Mouse (Mus musculus) embryonic facial prominence, embryonic 15.5 days (tissue): ENCODE results near the gene Mroh2a. TPM values are rescaled to one million over a fixed set of nuclear protein-coding genes. Genes with fewer than 3 reads are reported as not detected.

Source experiments
- ATAC-seq: fragments of 200-750 bp; cut with Nextera tagmentation; 2 replicates; pipeline ENCODE4 v1.8.0; 2017; ENCODE audit warnings: low read depth, moderate TSS enrichment; ENCODE audit not compliant: insufficient number of reproducible peaks, low FRiP score, low TSS enrichment
- H3K27ac ChIP-seq: fragments of 300-500 bp; sonication (generic); replicated peaks from 2 replicates; pipeline ENCODE4 v1.5.1; 2015; ENCODE audit warnings: mild to moderate bottlenecking, inconsistent platforms
- H3K27me3 ChIP-seq: fragments of 300-500 bp; sonication (generic); 2 replicates; pipeline ENCODE4 v1.6.1; 2015; ENCODE audit warnings: inconsistent platforms
- H3K36me3 ChIP-seq: fragments of 300-500 bp; sonication (generic); 2 replicates; pipeline ENCODE4 v1.6.1; 2015; ENCODE audit warnings: mild to moderate bottlenecking, inconsistent platforms
- H3K4me1 ChIP-seq: fragments of 300-500 bp; sonication (generic); 2 replicates; pipeline ENCODE4 v1.6.1; 2015; ENCODE audit warnings: inconsistent platforms
- H3K4me2 ChIP-seq: fragments of 300-500 bp; sonication (generic); replicated peaks from 2 replicates; pipeline ENCODE4 v1.6.1; 2015; ENCODE audit warnings: mild to moderate bottlenecking, inconsistent platforms
- H3K4me3 ChIP-seq: fragments of 300-500 bp; sonication (generic); replicated peaks from 2 replicates; pipeline ENCODE4 v1.5.1; 2015; ENCODE audit warnings: mild to moderate bottlenecking, inconsistent platforms
- H3K9ac ChIP-seq: fragments of 300-500 bp; sonication (generic); 2 replicates; pipeline ENCODE4 v1.6.1; 2015; ENCODE audit warnings: inconsistent platforms
- H3K9me3 ChIP-seq: fragments of 300-500 bp; sonication (generic); replicated peaks from 2 replicates; pipeline ENCODE4 v1.6.1; 2016; ENCODE audit warnings: inconsistent platforms
- WGBS: fragments of 180-500 bp; shearing (Covaris S2); methylation state at CpG from one replicate; pipeline ENCODE4 v1.1.7; 2015; 5-methylcytosine and 5-hydroxymethylcytosine counted together
- polyA plus RNA-seq: library from polyadenylated mRNA; unstranded; fragments of >200 nt; fragmentation: Nextera tagmentation; extraction: Ambion mirVana; gene quantifications from 2 replicates; pipeline ENCODE4 v1.2.1, GENCODE M21; 2015

Mroh2a gene
- polyA plus RNA-seq, 1 experiment from 2014 or later = 1.4 TPM

DNA sequence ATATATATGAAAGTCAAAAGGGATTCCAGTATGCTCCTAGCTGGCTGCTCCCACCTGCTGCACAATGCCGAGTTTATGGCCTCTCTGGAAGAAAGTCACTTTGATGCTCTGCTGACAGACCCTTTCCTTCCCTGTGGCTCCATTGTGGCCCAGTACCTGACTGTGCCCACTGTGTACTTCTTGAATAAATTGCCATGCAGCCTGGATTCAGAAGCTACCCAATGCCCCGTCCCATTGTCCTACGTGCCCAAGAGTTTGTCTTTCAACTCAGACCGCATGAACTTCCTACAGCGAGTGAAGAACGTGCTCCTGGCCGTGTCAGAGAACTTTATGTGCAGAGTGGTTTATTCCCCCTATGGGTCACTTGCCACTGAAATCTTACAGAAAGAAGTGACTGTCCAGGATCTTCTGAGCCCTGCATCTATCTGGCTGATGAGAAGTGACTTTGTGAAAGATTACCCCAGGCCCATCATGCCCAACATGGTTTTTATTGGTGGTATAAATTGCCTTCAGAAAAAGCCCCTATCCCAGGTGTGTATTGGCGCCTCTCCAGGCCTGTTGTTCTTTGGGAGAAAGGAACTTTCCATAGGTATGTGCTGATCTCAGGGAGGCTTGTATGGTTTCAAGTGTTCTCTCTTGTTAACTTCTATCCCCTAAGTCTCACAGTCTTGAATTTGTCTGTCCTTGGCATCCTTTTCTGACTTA, 14.3 kb upstream of the Mroh2a start:
- H3K27ac ChIP-seq = no peak overlapping the region
- H3K9me3 ChIP-seq = peaks cover 52% of the 10 kb centered on the region
- ATAC-seq = no peak

DNA sequence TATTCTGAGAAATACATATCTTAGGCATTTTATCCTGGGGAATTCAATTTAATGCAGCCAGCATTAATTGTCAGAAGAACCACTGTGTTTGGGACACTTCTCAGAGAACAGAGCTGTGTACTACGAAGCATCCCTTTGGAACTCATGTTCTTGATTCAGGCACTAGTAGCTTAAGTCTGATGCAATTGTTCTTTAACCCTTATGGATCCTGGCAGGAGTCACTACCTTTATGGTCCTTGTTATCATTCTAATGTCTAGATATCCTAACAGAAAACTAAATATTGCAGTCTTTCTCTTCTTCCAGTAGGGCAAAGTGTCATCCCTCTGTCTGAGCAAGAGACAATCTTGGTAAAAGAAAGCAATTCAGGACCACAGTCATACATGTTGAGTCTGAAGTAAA, 13.7 kb upstream of the Mroh2a start:
- no peak for ATAC-seq
- H3K4me3 ChIP-seq = no peak overlapping the region
- no peaks in the 10 kb centered on the region for H3K4me1 ChIP-seq
- H3K27ac ChIP-seq = no peak overlapping the region
- no peaks in the 10 kb centered on the region for H3K36me3 ChIP-seq
- H3K9me3 ChIP-seq = peaks cover 55% of the 10 kb centered on the region
- H3K4me2 ChIP-seq = no peak overlapping the region
- H3K9ac ChIP-seq = no peak overlapping the region
- 70% methylated on average over 1 of the region's 1 CpGs for WGBS
- no peaks in the 10 kb centered on the region for H3K27me3 ChIP-seq

More for the DNA sequence above, 14.3 kb upstream of the Mroh2a start:
- Histone ChIP-seq H3K9ac (no peak overlapping the region), H3K36me3 (no peaks in the 10 kb centered on the region), H3K4me1 (no peaks in the 10 kb centered on the region), H3K4me3 (no peak overlapping the region), H3K4me2 (no peak overlapping the region), H3K27me3 (no peaks in the 10 kb centered on the region)
- 58% methylated on average over 8 of the region's 8 CpGs for WGBS

DNA sequence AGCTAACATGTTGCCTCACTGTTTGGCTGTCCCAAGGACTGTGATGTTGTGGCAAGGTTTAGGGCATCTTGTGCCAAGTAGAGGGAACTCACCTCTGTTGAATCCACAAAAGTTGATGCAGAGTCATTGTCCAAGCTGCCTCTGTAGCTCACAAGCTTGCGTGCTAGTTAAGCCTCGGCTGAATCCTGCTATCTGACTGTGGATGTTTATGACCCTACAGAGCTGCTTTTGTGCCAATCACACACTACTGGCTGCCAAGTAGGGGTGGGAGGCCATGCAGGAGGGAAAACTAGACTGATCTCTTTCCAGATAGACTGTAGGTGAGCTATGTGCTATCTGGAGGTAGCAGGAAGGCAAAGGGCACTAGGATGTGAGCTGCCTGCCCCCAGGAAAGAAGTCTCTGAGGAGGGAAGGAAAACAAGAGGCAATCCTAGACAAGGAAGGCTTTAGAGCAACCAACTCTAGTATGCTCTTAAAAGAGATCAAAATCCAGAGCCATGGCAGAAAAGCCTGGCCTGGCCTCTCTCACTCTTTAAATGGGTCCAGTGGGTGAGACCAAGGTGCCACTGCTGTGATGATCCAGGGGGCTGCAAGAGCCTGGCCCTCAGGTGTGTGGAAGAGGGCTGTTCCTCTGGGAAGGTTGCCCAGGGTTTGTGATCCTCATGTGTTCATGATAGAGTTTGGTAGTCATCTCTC, 12.9 kb upstream of the Mroh2a start:
- Histone ChIP-seq H3K9ac (no peak overlapping the region), H3K4me2 (no peak overlapping the region), H3K4me3 (no peak overlapping the region), H3K36me3 (no peaks in the 10 kb centered on the region), H3K4me1 (no peaks in the 10 kb centered on the region), H3K27me3 (no peaks in the 10 kb centered on the region), H3K9me3 (peaks cover 55% of the 10 kb centered on the region), H3K27ac (no peak overlapping the region)
- peak; percentile 9; the same call in 1 of the 2 replicates for ATAC-seq
- 78% methylated on average over 2 of the region's 2 CpGs for WGBS

DNA sequence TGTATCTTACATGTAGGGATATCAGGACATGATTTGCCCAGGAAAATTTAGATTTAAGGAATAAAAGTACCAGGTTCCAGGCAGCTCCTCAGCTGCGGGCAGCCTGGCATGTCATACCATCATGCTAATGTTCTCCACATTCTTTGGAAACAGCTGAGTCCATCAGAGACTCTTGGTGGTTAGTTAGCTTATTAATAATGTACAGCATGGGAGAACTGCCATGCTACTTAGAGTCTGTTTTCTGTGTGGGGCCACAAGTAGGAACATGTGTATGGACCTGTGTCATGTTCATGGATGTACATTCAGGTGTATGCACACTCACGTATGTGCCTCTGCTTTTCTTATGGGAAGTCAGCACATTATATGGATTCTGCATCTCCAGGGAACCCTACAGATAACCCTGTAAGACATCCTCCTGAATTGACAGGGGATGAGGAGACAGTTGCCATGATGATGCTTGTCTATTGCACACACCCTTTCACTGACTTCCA, 12.3 kb upstream of the Mroh2a start:
- ATAC-seq = 0 out of 2 replicates have a peak, but pooled peaks have one; percentile 5
- H3K27me3 ChIP-seq = no peaks in the 10 kb centered on the region
- H3K4me2 ChIP-seq = no peak overlapping the region
- H3K27ac ChIP-seq = no peak overlapping the region
- 77% methylated on average over 2 of the region's 2 CpGs for WGBS
- no peaks in the 10 kb centered on the region for H3K4me1 ChIP-seq
- no peak overlapping the region for H3K9ac ChIP-seq
- no peak overlapping the region for H3K4me3 ChIP-seq
- peaks cover 55% of the 10 kb centered on the region for H3K9me3 ChIP-seq
- no peaks in the 10 kb centered on the region for H3K36me3 ChIP-seq

DNA sequence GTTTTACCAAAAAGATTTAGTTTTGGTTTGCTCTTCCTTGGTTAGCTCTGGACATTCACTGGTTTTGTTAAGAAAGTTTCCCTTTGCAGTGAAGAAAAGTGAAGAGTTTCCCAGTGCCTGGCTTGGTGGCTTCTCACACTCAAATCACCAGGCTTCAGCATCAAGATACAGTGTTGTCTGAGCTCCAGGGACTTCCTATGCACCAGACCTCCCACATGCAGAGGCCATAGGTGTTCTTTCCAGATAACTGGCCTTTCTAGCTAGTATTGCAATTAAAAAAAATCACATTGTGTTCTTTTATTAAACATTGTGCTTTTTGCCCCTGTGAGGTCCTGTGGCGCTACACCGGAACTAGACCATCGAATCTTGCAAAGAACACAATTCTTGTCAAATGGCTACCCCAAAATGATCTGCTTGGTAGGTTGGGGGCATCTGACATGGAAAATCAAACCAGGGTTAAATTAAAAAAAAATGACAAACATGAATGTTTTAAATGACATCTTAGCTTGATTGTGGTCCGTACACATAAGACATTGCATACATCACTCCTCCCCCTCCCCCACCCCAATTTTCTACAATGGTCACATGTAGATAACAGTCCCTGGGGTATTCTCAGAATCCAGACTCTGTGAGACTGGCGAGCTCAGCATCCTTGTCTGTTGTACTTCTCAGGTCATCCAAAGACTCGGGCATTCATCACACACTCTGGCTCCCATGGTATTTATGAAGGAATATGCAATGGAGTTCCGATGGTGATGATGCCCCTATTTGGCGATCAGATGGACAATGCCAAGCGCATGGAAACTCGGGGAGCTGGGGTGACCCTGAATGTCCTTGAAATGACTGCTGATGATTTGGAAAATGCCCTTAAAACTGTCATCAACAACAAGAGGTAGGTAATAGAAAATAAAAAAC, 11.1 kb upstream of the Mroh2a start:
- Histone ChIP-seq H3K27me3 (no peaks in the 10 kb centered on the region), H3K4me2 (no peak overlapping the region), H3K9ac (no peak overlapping the region), H3K36me3 (no peaks in the 10 kb centered on the region), H3K4me3 (no peak overlapping the region), H3K27ac (no peak overlapping the region), H3K9me3 (peaks cover 55% of the 10 kb centered on the region), H3K4me1 (no peaks in the 10 kb centered on the region)
- ATAC-seq = no peak
- 69% methylated on average over 10 of the region's 10 CpGs for WGBS

DNA sequence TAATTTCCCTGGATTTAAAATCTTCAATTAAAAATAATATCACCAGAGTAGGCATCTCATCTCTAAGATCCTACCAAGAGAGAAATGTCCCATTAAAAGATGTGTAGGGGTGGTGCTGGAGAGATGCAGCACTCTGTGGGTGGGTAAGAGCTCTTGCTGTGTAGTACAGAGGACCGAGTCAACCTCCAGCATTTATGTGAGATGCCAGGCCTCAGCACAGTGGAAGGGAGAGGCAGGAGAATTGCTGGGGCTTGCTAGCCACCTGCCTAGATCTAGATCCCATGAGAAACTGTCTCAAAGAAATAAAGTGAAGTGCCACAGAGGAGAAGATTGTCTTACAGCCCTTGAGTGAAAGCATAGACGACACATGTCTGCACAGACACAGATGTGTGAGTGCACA, 10.2 kb upstream of the Mroh2a start:
- Histone ChIP-seq H3K9ac (no peak overlapping the region), H3K9me3 (peaks cover 52% of the 10 kb centered on the region), H3K4me3 (no peak overlapping the region), H3K4me1 (no peaks in the 10 kb centered on the region), H3K27me3 (no peaks in the 10 kb centered on the region), H3K4me2 (no peak overlapping the region), H3K36me3 (no peaks in the 10 kb centered on the region), H3K27ac (no peak overlapping the region)
- WGBS = 48% methylated on average over 2 of the region's 2 CpGs
- no peak for ATAC-seq

DNA sequence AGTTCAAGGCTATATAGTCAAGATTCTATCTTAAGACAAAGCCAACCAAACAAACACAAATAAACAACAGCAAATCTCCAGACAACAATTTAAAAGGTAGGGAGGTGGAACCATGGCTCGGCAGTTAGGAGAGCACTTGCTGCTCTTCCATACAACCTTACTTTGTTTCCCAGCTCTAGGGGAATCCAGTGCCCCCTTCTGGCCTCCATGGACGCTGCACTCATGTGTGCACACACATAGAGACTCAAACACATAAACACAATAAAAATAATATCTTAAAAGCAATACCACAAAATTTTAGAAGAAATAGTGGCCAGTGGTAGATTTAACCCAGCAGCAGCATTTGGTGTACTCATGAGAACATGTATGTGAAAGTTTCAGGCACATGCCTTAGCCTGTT, 9.6 kb upstream of the Mroh2a start:
- no peak overlapping the region for H3K4me2 ChIP-seq
- no peak overlapping the region for H3K4me3 ChIP-seq
- H3K9ac ChIP-seq = no peak overlapping the region
- H3K9me3 ChIP-seq = peaks cover 46% of the 10 kb centered on the region
- H3K4me1 ChIP-seq = no peaks in the 10 kb centered on the region
- 56% methylated on average over 2 of the region's 2 CpGs for WGBS
- ATAC-seq = no peak
- H3K27ac ChIP-seq = no peak overlapping the region
- no peaks in the 10 kb centered on the region for H3K36me3 ChIP-seq
- H3K27me3 ChIP-seq = no peaks in the 10 kb centered on the region

DNA sequence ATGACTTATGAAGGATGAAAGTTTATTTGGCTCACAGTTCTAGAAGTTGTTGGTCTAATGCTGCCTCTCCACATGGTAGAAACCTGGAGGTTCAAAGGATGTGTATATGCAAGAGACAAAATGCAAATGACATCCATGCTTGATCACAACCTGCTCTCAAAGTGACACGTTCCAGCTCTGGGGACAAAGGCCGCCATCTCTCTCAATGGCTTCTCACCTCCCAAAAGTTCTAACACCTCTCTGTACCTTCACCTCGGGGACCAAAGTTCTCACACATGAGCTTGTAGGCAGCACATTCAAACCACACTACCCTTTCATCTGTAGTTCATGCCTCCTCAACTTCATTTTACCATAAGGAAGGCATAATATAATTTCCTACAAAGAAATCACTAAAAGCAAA, 9.2 kb upstream of the Mroh2a start:
- Histone ChIP-seq H3K36me3 (no peaks in the 10 kb centered on the region), H3K27me3 (no peaks in the 10 kb centered on the region), H3K4me1 (no peaks in the 10 kb centered on the region), H3K4me2 (no peak overlapping the region), H3K4me3 (no peak overlapping the region), H3K9me3 (peaks cover 42% of the 10 kb centered on the region), H3K9ac (no peak overlapping the region), H3K27ac (no peak overlapping the region)
- 37% methylated on average over 3 of the region's 3 CpGs for WGBS
- no peak for ATAC-seq

DNA sequence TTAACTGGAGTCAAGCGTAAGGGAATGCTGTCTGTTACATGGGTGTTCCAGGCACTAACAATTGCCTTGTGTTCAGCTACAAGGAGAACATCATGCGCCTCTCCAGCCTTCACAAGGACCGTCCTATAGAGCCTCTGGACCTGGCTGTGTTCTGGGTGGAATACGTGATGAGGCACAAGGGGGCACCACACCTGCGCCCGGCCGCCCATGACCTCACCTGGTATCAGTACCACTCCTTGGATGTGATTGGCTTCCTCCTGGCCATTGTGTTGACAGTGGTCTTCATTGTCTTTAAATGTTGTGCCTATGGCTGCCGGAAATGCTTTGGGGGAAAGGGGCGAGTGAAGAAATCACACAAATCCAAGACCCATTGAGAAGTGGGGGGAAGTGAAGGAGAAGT, 8.7 kb upstream of the Mroh2a start:
- Histone ChIP-seq H3K9me3 (peaks cover 37% of the 10 kb centered on the region), H3K4me1 (no peaks in the 10 kb centered on the region), H3K4me3 (no peak overlapping the region), H3K4me2 (no peak overlapping the region), H3K9ac (no peak overlapping the region), H3K27me3 (no peaks in the 10 kb centered on the region), H3K27ac (no peak overlapping the region), H3K36me3 (no peaks in the 10 kb centered on the region)
- 73% methylated on average over 9 of the region's 9 CpGs for WGBS
- ATAC-seq = no peak

DNA sequence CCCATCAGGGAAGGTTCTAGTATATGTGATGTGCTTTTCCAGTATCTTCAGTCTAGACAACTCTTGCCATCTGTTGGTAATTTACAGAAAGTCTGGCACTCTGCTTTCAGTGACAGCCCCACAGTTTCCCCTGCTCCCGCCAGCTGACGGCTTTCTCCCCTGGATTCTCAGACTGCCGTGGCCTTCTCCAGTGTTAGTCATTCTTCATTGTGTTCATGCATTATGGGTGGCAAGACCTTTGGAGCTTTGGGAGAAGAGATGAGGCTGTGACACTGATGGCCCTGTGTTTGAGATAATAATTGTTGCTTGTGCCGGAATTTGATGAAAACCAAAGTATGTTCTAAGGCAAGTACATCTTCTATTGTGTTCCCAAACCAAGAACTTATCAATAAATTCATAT, 8.2 kb upstream of the Mroh2a start:
- no peaks in the 10 kb centered on the region for H3K27me3 ChIP-seq
- peaks cover 32% of the 10 kb centered on the region for H3K9me3 ChIP-seq
- no peak for ATAC-seq
- 45% methylated on average over 4 of the region's 4 CpGs for WGBS
- H3K4me3 ChIP-seq = no peak overlapping the region
- H3K9ac ChIP-seq = no peak overlapping the region
- H3K4me2 ChIP-seq = no peak overlapping the region
- no peaks in the 10 kb centered on the region for H3K36me3 ChIP-seq
- no peak overlapping the region for H3K27ac ChIP-seq
- no peaks in the 10 kb centered on the region for H3K4me1 ChIP-seq

DNA sequence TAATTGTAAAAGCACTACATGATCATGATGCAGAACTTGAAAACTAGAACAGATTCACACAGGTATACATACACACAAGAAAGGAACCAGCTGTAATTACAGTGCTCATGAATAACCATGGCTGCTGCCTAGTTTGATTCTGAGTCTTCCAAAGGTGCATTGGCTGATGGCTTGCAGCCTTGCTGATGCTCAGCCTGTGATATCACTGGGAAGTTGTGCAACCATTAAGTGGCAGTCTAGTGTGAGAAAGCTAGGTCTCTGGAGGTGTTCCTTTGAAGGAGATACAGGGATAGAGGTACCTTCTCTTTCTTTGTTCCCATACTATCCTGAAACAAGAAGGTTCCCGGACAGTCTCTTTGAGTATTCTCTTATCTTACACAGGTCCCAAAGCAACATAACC, 7.7 kb upstream of the Mroh2a start:
- peaks cover 27% of the 10 kb centered on the region for H3K9me3 ChIP-seq
- H3K4me1 ChIP-seq = no peaks in the 10 kb centered on the region
- H3K9ac ChIP-seq = no peak overlapping the region
- no peak overlapping the region for H3K27ac ChIP-seq
- H3K27me3 ChIP-seq = no peaks in the 10 kb centered on the region
- H3K4me3 ChIP-seq = no peak overlapping the region
- H3K4me2 ChIP-seq = no peak overlapping the region
- 16% methylated on average over 1 of the region's 1 CpGs for WGBS
- no peak for ATAC-seq
- no peaks in the 10 kb centered on the region for H3K36me3 ChIP-seq
